14 mouse cellular contexts compared by ENCODE assay signal in the genomic region with DNA sequence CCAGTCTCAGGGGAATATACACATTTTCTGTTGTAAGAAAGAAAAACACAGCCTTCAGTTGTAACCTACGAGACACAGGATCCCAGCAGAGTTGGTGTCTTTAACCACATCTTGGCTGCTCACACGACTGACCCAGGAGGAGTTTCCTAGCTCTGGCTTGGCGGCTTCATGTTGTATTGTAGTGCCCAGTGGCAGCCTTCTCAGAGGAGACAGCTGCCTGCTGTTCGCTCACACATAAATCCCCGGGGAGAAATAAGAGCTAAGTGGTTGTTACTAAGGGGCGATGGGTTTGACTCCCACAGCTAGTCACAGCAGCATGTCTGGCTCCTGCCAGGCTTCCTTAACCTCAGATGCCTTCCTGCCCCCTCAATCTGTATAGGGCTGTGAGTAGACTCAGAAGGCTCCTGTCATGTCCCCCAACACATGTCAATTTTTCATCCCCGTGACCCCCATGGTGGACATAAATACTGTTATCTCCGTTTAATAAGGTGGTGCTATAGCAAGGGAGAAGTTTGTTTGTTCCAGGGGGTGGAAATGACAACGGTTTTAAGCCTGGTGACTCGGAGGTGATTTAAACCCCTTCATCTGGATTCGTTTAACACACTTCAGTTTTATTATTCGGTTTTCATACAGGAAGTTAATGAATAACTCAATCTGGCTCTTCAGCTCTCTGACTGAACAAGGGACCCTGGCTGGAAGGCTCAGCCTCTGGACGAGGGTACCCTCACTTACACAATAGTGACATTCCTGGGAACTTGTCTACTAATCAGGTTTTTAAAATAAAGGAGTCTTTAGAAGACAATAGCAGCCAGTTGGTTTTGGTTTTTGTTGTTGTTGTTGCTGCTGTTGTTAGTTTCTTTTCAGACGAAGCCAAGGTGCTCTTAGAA.
DNase-seq lines count a peak whose midpoint lies in the region; ATAC-seq lines count a peak whose summit lies in the region.
"Had no signal": no experiment of that assay in that cellular context is flagged by ENCODE, and none has a peak within 500 bp of the region (broad histone marks: within the 10 kb centered on the region; RNA-seq: fewer than 3 reads in every experiment).

No protein-coding gene starts in this region.

- ATAC-seq in hindbrain, embryonic 16.5 days: 0 out of 2 replicates have a peak, but pooled peaks have one; percentile 28
- ATAC-seq in hindbrain, embryonic 12.5 days (ENCODE audit: low FRiP score): no peak
- ATAC-seq in midbrain, embryonic 13.5 days: peak; percentile 15; the same call in 1 of the 2 replicates
- no peak; the same call in 1 of the 2 replicates for ATAC-seq in midbrain, embryonic 16.5 days
- ATAC-seq in intestine, embryonic 16.5 days: peak; percentile 72
- ATAC-seq: inflammation-experienced regulatory T-cells, adult 6 months had no signal

- H3K9me3 ChIP-seq in hindbrain, embryonic 16.5 days (ENCODE audit: control insufficient read depth, low read length): no peaks in the 10 kb centered on the region
- no peaks in the 10 kb centered on the region for H3K9me3 ChIP-seq in hindbrain, embryonic 12.5 days (replicated peaks)
- H3K9me3 ChIP-seq in midbrain, embryonic 13.5 days: no peaks in the 10 kb centered on the region
- H3K9me3 ChIP-seq in midbrain, embryonic 16.5 days (replicated peaks; ENCODE audit: control insufficient read depth, low read length, poor library complexity, severe bottlenecking): no peaks in the 10 kb centered on the region
- no peaks in the 10 kb centered on the region for H3K9me3 ChIP-seq in intestine, embryonic 16.5 days (ENCODE audit: control insufficient read depth, low read length)
- H3K9me3 ChIP-seq: heart, embryonic 13.5 days had no signal

- DNase-seq in yolk sac, embryonic 10.5 days (ENCODE audit: low spot score): peak; percentile 4
- no peak for DNase-seq in liver
- DNase-seq in layer of hippocampus, postnatal 36 days: no peak
- DNase-seq: gastrocnemius, adult 2 months; right cerebral cortex, postnatal 14 days; thymus, postnatal 25 days had no signal

- H3K27ac ChIP-seq in hindbrain, embryonic 16.5 days (ENCODE audit: low read depth, low read length): no peak overlapping the region
- no peak overlapping the region for H3K27ac ChIP-seq in hindbrain, embryonic 12.5 days
- H3K27ac ChIP-seq in midbrain, embryonic 13.5 days: no peak overlapping the region
- H3K27ac ChIP-seq in midbrain, embryonic 16.5 days (ENCODE audit: low read length): no peak overlapping the region
- H3K27ac ChIP-seq in intestine, embryonic 16.5 days (ENCODE audit: low read length): no peak overlapping the region
- H3K27ac ChIP-seq: gastrocnemius, adult 2 months; heart, embryonic 13.5 days had no signal

- H3K4me2 ChIP-seq in hindbrain, embryonic 16.5 days (ENCODE audit: low read length): no peak overlapping the region
- H3K4me2 ChIP-seq in hindbrain, embryonic 12.5 days (replicated peaks): no peak overlapping the region
- H3K4me2 ChIP-seq in midbrain, embryonic 13.5 days (replicated peaks): no peak overlapping the region
- H3K4me2 ChIP-seq in midbrain, embryonic 16.5 days (ENCODE audit: low read length): no peak overlapping the region
- no peak overlapping the region for H3K4me2 ChIP-seq in intestine, embryonic 16.5 days (ENCODE audit: low read depth, low read length)
- H3K4me2 ChIP-seq: heart, embryonic 13.5 days had no signal

- 17% methylated on average over 14 of the region's 14 CpGs for WGBS in hindbrain, embryonic 16.5 days
- WGBS in hindbrain, embryonic 12.5 days: 20% methylated on average over 14 of the region's 14 CpGs
- WGBS in midbrain, embryonic 13.5 days: 25% methylated on average over 14 of the region's 14 CpGs
- 26% methylated on average over 14 of the region's 14 CpGs for WGBS in midbrain, embryonic 16.5 days
- WGBS in intestine, embryonic 16.5 days: 22% methylated on average over 14 of the region's 14 CpGs

- H3K4me1 ChIP-seq in hindbrain, embryonic 16.5 days (ENCODE audit: control insufficient read depth, insufficient read depth, low read depth, low read length): peaks cover 10% of the 10 kb centered on the region
- H3K4me1 ChIP-seq in hindbrain, embryonic 12.5 days: peaks cover 20% of the 10 kb centered on the region
- peaks cover 19% of the 10 kb centered on the region for H3K4me1 ChIP-seq in midbrain, embryonic 13.5 days (replicated peaks)
- H3K4me1 ChIP-seq in midbrain, embryonic 16.5 days (ENCODE audit: control insufficient read depth, insufficient read depth, low read length): peaks cover 4% of the 10 kb centered on the region
- H3K4me1 ChIP-seq in intestine, embryonic 16.5 days (ENCODE audit: control insufficient read depth, insufficient read depth, low read length): no peaks in the 10 kb centered on the region
- H3K4me1 ChIP-seq: heart, embryonic 13.5 days had no signal

- peaks cover 4% of the 10 kb centered on the region; the same call in 1 of the 2 replicates for H3K27me3 ChIP-seq in hindbrain, embryonic 16.5 days (replicated peaks; ENCODE audit: control insufficient read depth, insufficient read depth, low read length)
- H3K27me3 ChIP-seq in hindbrain, embryonic 12.5 days: peaks cover 42% of the 10 kb centered on the region
- H3K27me3 ChIP-seq in midbrain, embryonic 13.5 days: peaks cover 88% of the 10 kb centered on the region
- peaks cover 7% of the 10 kb centered on the region for H3K27me3 ChIP-seq in midbrain, embryonic 16.5 days (ENCODE audit: control insufficient read depth, insufficient read depth, low read depth, low read length)
- no peaks in the 10 kb centered on the region for H3K27me3 ChIP-seq in intestine, embryonic 16.5 days (replicated peaks; ENCODE audit: control insufficient read depth, insufficient read depth, low read length)

- no peak overlapping the region for H3K4me3 ChIP-seq in hindbrain, embryonic 16.5 days (ENCODE audit: low read length)
- H3K4me3 ChIP-seq in hindbrain, embryonic 12.5 days: no peak overlapping the region
- no peak overlapping the region for H3K4me3 ChIP-seq in midbrain, embryonic 13.5 days (replicated peaks)
- no peak overlapping the region for H3K4me3 ChIP-seq in midbrain, embryonic 16.5 days (ENCODE audit: low read depth, low read length)
- no peak overlapping the region for H3K4me3 ChIP-seq in intestine, embryonic 16.5 days (ENCODE audit: low read length)
- H3K4me3 ChIP-seq: gastrocnemius, adult 2 months; heart, embryonic 13.5 days; myocyte had no signal

- H3K9ac ChIP-seq in hindbrain, embryonic 16.5 days (ENCODE audit: low read depth, low read length): no peak overlapping the region
- no peak overlapping the region for H3K9ac ChIP-seq in hindbrain, embryonic 12.5 days
- no peak overlapping the region for H3K9ac ChIP-seq in midbrain, embryonic 13.5 days (replicated peaks)
- H3K9ac ChIP-seq in midbrain, embryonic 16.5 days (ENCODE audit: low read depth, low read length): no peak overlapping the region
- H3K9ac ChIP-seq in intestine, embryonic 16.5 days (ENCODE audit: low read depth, low read length): no peak overlapping the region
- H3K9ac ChIP-seq: heart, embryonic 13.5 days had no signal

- no peaks in the 10 kb centered on the region for H3K36me3 ChIP-seq in hindbrain, embryonic 16.5 days (ENCODE audit: control insufficient read depth, insufficient read depth, low read length)
- no peaks in the 10 kb centered on the region for H3K36me3 ChIP-seq in hindbrain, embryonic 12.5 days
- H3K36me3 ChIP-seq in midbrain, embryonic 13.5 days: no peaks in the 10 kb centered on the region
- H3K36me3 ChIP-seq in midbrain, embryonic 16.5 days (ENCODE audit: control insufficient read depth, insufficient read depth, low read length): no peaks in the 10 kb centered on the region
- no peaks in the 10 kb centered on the region for H3K36me3 ChIP-seq in intestine, embryonic 16.5 days (ENCODE audit: control insufficient read depth, insufficient read depth, low read length)
- H3K36me3 ChIP-seq: heart, embryonic 13.5 days had no signal

Comparison
In these comparisons a context has a peak if more than half of its experiments do, and no peak if none do; other contexts are left out.
1. ATAC-seq: peak in hindbrain, embryonic 16.5 days (single experiment), midbrain, embryonic 13.5 days (single experiment) and intestine, embryonic 16.5 days (single experiment); none in hindbrain, embryonic 12.5 days (single experiment) and midbrain, embryonic 16.5 days (single experiment).